Mouse (Mus musculus) neural tube, embryonic 11.5 days (tissue): ENCODE results near the gene Mmp2. TPM values are rescaled to one million over a fixed set of nuclear protein-coding genes. Genes with fewer than 3 reads are reported as not detected.

Experiments
- ATAC-seq: fragments of 200-750 bp; cut with Nextera tagmentation; 2 replicates; pipeline ENCODE4 v1.8.0; 2017; ENCODE audit warnings: moderate number of reproducible peaks, mild to moderate bottlenecking, moderate TSS enrichment, moderate library complexity; ENCODE audit not compliant: insufficient read depth, low FRiP score, low TSS enrichment
- DNase-seq: peaks from one replicate; pipeline ENCODE4 v3.0.0-alpha.2; 2015; ENCODE audit warnings: low spot score
- H3K27ac ChIP-seq: fragments of 300-500 bp; sonication (generic); 2 replicates; pipeline ENCODE4 v1.5.1; 2014; ENCODE audit warnings: low read depth, mild to moderate bottlenecking, low read length
- H3K27me3 ChIP-seq: fragments of 300-500 bp; sonication (generic); 2 replicates; pipeline ENCODE4 v1.6.1; 2014; ENCODE audit warnings: mild to moderate bottlenecking, low read length, mixed read lengths; ENCODE audit not compliant: control insufficient read depth, insufficient read depth
- H3K36me3 ChIP-seq: fragments of 300-500 bp; sonication (generic); 2 replicates; pipeline ENCODE4 v1.6.1; 2014; ENCODE audit warnings: mild to moderate bottlenecking, low read length, moderate library complexity, mixed read lengths; ENCODE audit not compliant: control insufficient read depth, insufficient read depth
- H3K4me1 ChIP-seq: fragments of 300-500 bp; sonication (generic); 2 replicates; pipeline ENCODE4 v1.6.1; 2014; ENCODE audit warnings: low read length, mixed read lengths; ENCODE audit not compliant: control insufficient read depth, insufficient read depth
- H3K4me2 ChIP-seq: fragments of 300-500 bp; sonication (generic); 2 replicates; pipeline ENCODE4 v1.6.1; 2014; ENCODE audit warnings: low read depth, mild to moderate bottlenecking, moderate library complexity
- H3K4me3 ChIP-seq: fragments of 300-500 bp; sonication (generic); 2 replicates; pipeline ENCODE4 v1.5.1; 2014; ENCODE audit warnings: low read depth, low read length
- H3K9ac ChIP-seq: fragments of 300-500 bp; sonication (generic); 2 replicates; pipeline ENCODE4 v1.6.1; 2014; ENCODE audit warnings: mild to moderate bottlenecking, low read length
- H3K9me3 ChIP-seq: fragments of 300-500 bp; sonication (generic); 2 replicates; pipeline ENCODE4 v1.6.1; 2016; ENCODE audit warnings: low read length; ENCODE audit not compliant: control insufficient read depth
- WGBS: fragments of 180-500 bp; shearing (Covaris S2); extraction: QIAGEN DNeasy Blood & Tissue Kit; methylation state at CpG from one replicate; pipeline ENCODE4 v1.1.7; 2014; 5-methylcytosine and 5-hydroxymethylcytosine counted together
- polyA plus RNA-seq: library from polyadenylated mRNA; unstranded; fragments of >200 nt; fragmentation: Nextera tagmentation; extraction: Ambion mirVana; gene quantifications from 2 replicates; pipeline ENCODE4 v1.2.1, GENCODE M21; 2014

Mmp2 gene
- polyA plus RNA-seq, 1 experiment from 2014 or later = 79.8 TPM

- ATAC-seq = no peak
- H3K9ac ChIP-seq = no peak overlapping the region
- no peaks in the 10 kb centered on the region for H3K4me1 ChIP-seq
- no peak overlapping the region for H3K4me2 ChIP-seq
- DNase-seq = no peak
- H3K27me3 ChIP-seq = no peaks in the 10 kb centered on the region
- 74% methylated on average over 8 of the region's 8 CpGs for whole genome bisulfite sequencing
- H3K4me3 ChIP-seq = no peak overlapping the region
- no peaks in the 10 kb centered on the region for H3K9me3 ChIP-seq
- H3K36me3 ChIP-seq = no peaks in the 10 kb centered on the region
- no peak overlapping the region for H3K27ac ChIP-seq
Measured at GRCm38 (mm10) chr8:92801231-92801630, 25.9 kb upstream of the Mmp2 start.

GRCm38 (mm10) chr8:92802591-92802990 lies 24.5 kb upstream of the Mmp2 start:
- Histone ChIP-seq H3K4me3 (no peak overlapping the region), H3K4me2 (no peak overlapping the region), H3K9me3 (no peaks in the 10 kb centered on the region), H3K27ac (no peak overlapping the region), H3K36me3 (no peaks in the 10 kb centered on the region), H3K27me3 (no peaks in the 10 kb centered on the region), H3K9ac (no peak overlapping the region), H3K4me1 (no peaks in the 10 kb centered on the region)
- DNase-seq (no peak), ATAC-seq (no peak)
- 85% methylated on average over 3 of the region's 3 CpGs for WGBS

GRCm38 (mm10) chr8:92812773-92813172 lies 14.3 kb upstream of the Mmp2 start:
- Histone ChIP-seq H3K4me1 (no peaks in the 10 kb centered on the region), H3K9me3 (no peaks in the 10 kb centered on the region), H3K4me3 (no peak overlapping the region), H3K36me3 (no peaks in the 10 kb centered on the region), H3K9ac (no peak overlapping the region), H3K27me3 (no peaks in the 10 kb centered on the region), H3K4me2 (no peak overlapping the region), H3K27ac (no peak overlapping the region)
- ATAC-seq = no peak
- WGBS = 53% methylated on average over 2 of the region's 2 CpGs
- DNase-seq = no peak

- H3K27ac ChIP-seq = no peak overlapping the region
- H3K9ac ChIP-seq = no peak overlapping the region
- H3K36me3 ChIP-seq = no peaks in the 10 kb centered on the region
- 75% methylated on average over 5 of the region's 5 CpGs for WGBS
- no peak for DNase-seq
- H3K4me3 ChIP-seq = no peak overlapping the region
- H3K4me1 ChIP-seq = no peaks in the 10 kb centered on the region
- no peak overlapping the region for H3K4me2 ChIP-seq
- H3K9me3 ChIP-seq = no peaks in the 10 kb centered on the region
- H3K27me3 ChIP-seq = no peaks in the 10 kb centered on the region
- ATAC-seq = no peak
Measured at GRCm38 (mm10) chr8:92815661-92816060, 11.4 kb upstream of the Mmp2 start.

- Histone ChIP-seq H3K9me3 (no peaks in the 10 kb centered on the region), H3K27me3 (no peaks in the 10 kb centered on the region), H3K4me2 (no peak overlapping the region), H3K4me3 (no peak overlapping the region), H3K9ac (no peak overlapping the region), H3K4me1 (no peaks in the 10 kb centered on the region), H3K36me3 (no peaks in the 10 kb centered on the region), H3K27ac (no peak overlapping the region)
- 28% methylated on average over 6 of the region's 6 CpGs for WGBS
- ATAC-seq = peak; percentile 83
- peak; percentile 94 for DNase-seq
Measured at GRCm38 (mm10) chr8:92817928-92818818, 8.9 kb upstream of the Mmp2 start.

GRCm38 (mm10) chr8:92821151-92821550 lies 5.9 kb upstream of the Mmp2 start:
- no peaks in the 10 kb centered on the region for H3K27me3 ChIP-seq
- no peak for ATAC-seq
- no peak overlapping the region for H3K4me2 ChIP-seq
- no peaks in the 10 kb centered on the region for H3K9me3 ChIP-seq
- H3K4me3 ChIP-seq = no peak overlapping the region
- no peaks in the 10 kb centered on the region for H3K36me3 ChIP-seq
- H3K27ac ChIP-seq = no peak overlapping the region
- H3K9ac ChIP-seq = no peak overlapping the region
- DNase-seq = no peak
- no peaks in the 10 kb centered on the region for H3K4me1 ChIP-seq

GRCm38 (mm10) chr8:92822386-92822785 lies 4.7 kb upstream of the Mmp2 start:
- H3K4me2 ChIP-seq = no peak overlapping the region
- H3K27me3 ChIP-seq = no peaks in the 10 kb centered on the region
- WGBS = 78% methylated on average over 5 of the region's 5 CpGs
- H3K9me3 ChIP-seq = no peaks in the 10 kb centered on the region
- ATAC-seq (no peak), DNase-seq (no peak)
- no peaks in the 10 kb centered on the region for H3K4me1 ChIP-seq
- no peak overlapping the region for H3K4me3 ChIP-seq
- no peak overlapping the region for H3K27ac ChIP-seq
- H3K9ac ChIP-seq = no peak overlapping the region
- no peaks in the 10 kb centered on the region for H3K36me3 ChIP-seq

GRCm38 (mm10) chr8:92825991-92826390 lies 1.1 kb upstream of the Mmp2 start:
- 80% methylated on average over 4 of the region's 4 CpGs for WGBS
- DNase-seq = no peak
- Histone ChIP-seq H3K4me1 (no peaks in the 10 kb centered on the region), H3K27me3 (no peaks in the 10 kb centered on the region), H3K9me3 (no peaks in the 10 kb centered on the region), H3K4me3 (no peak overlapping the region), H3K36me3 (no peaks in the 10 kb centered on the region), H3K4me2 (no peak overlapping the region), H3K9ac (no peak overlapping the region), H3K27ac (no peak overlapping the region)
- no peak for ATAC-seq

GRCm38 (mm10) chr8:92828251-92828743 lies 1.2 kb downstream of the Mmp2 start:
- H3K4me3 ChIP-seq = peak overlapping the region; percentile 44
- ATAC-seq (no peak), DNase-seq (peak; percentile 35)
- WGBS = 38% methylated on average over 15 of the region's 15 CpGs
- no peak overlapping the region for H3K27ac ChIP-seq
- H3K4me2 ChIP-seq = peak overlapping the region; percentile 65
- no peaks in the 10 kb centered on the region for H3K4me1 ChIP-seq
- H3K27me3 ChIP-seq = no peaks in the 10 kb centered on the region
- H3K9ac ChIP-seq = no peak overlapping the region
- H3K36me3 ChIP-seq = no peaks in the 10 kb centered on the region
- no peaks in the 10 kb centered on the region for H3K9me3 ChIP-seq
